Mouse (Mus musculus) monocyte, adult 2 months (primary cell): ENCODE results near the gene Gm12355.
A peak's percentile ranks its signal among the peaks of the same experiment; 100 is the strongest.
"Not testable (repeated sequence)": the region's sequence is repeated elsewhere in the genome, so short reads cannot be mapped to it uniquely, and the experiment has no call there.

Experiments
- DNase-seq, 2 experiments: peaks; one replicate each; pipeline ENCODE4 v3.0.0; 2022; ENCODE audit warnings: low spot score in 2 of 2, low read depth in 1 of 2

Gm12355 gene

DNA sequence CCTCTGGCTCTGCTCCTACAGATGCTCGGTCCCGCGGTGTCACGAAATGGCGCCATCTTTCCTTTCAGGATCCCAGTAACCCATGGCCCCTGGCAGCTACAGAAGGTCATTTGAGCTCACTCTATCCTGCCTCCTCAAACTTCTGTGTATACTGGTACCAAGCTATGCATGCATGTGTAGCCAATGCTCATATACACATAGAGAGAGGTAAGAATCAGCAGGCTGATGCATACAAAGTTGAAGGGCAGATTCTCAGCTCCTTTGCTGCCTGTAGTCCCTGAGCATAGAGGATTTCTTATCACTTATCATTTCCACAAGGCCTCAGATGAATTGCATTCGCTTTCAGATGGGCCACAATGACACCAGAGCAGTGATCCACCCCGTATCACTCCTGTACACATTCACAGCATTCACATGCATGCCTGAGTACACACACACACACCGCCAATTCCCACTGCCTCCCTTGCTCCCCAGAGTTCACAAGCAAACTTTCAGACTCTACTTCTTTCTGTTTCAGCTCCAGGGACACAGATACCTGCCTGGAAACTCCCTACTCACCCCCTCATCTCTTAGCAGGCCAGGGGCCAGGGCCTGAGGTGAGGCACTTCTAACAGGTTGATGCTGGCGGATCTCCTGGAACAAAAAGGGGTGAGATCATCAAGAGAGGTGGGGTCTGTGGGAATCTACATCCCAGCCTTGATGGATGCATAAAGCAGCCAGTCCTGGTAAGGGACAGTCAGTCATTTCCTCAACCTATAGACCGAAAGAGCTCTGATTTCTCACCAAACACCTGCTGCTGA is at the start of gene Gm12355, which contains the start of gene Gsdma3:
Gene Gm12355, minus strand, starts transcription at position 51 of the 800 bp plus-strand sequence.
Gene Gsdma3, plus strand, starts transcription at position 750 of the 800 bp plus-strand sequence.
- DNase-seq = no peak

DNA sequence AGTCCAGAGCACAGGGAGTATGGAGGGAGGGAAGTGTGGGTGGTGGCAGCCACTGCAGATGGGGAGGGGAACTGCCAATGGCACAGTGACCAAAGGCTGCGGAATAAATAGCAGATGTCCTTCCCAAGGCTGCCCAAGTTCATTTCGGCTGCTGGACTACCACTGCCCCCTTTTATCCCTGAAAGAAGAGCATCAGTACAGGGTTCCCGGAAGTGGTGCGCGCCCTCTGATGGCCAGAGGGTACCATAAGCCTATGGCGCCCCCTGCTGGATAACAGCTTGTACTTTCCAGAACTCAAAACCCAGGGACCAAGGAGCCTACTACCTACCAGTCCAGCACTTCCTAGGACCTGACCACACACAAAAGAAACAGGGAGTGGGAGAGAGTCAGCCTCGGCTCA is 47.7 kb upstream of the Gm12355 start:
- DNase-seq = peak in 1 of 2 experiments; percentile 45

GRCm38 (mm10) chr11:98672482-98672881 is 47.0 kb upstream of the Gm12355 start:
- no peak for DNase-seq

DNA sequence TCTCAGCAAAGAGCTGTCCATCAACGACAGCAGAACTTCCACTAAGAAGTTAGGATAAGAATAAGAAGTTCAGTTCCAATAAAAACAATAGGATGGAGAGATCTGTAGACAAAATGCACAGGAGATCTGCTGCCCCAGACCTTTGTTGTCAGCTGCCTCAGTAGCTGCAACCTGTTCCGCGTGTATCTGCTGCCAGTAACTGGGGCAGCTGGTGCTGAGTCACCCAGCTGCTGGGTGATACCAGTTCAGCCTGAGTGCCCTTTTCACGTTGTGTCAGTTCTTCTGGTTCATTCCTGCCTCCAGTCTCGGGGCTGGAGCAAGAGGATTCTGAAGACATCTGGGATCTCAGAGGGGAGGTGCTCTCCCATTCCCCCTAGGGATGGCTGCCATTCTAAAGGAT is 46.4 kb upstream of the Gm12355 start:
- no peak for DNase-seq

- no peak for DNase-seq
Measured at GRCm38 (mm10) chr11:98671284-98671815, 45.9 kb upstream of the Gm12355 start.

- no peak for DNase-seq
Measured at GRCm38 (mm10) chr11:98668984-98669383, 43.5 kb upstream of the Gm12355 start.

- no peak for DNase-seq
Measured at GRCm38 (mm10) chr11:98664091-98664490, 38.6 kb upstream of the Gm12355 start, which contains the start of gene Gsdma. TSS of gene Gsdma (plus strand) at chr11:98664351.

GRCm38 (mm10) chr11:98660517-98660916 is 35.1 kb upstream of the Gm12355 start:
- peak; percentile 37 to 50 for DNase-seq

DNA sequence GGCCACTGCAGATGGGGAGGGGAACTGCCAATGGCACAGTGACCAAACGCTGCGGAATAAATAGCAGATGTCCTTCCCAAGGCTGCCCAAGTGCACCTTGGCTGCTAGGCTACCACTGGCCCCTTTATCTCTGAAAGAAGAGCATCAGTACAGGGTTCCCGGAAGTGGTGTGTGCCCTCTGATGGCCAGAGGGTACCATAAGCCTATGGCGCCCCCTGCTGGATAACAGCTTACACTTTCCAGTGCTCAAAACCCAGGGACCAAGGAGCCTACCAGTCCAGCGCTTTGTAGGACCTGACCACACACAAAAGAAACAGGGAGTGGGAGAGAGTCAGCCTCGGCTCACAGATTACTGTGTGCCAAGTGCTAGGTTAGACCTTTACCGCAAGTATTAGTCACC is 29.6 kb upstream of the Gm12355 start:
- DNase-seq = peak in 1 of 2 experiments; percentile 25

DNA sequence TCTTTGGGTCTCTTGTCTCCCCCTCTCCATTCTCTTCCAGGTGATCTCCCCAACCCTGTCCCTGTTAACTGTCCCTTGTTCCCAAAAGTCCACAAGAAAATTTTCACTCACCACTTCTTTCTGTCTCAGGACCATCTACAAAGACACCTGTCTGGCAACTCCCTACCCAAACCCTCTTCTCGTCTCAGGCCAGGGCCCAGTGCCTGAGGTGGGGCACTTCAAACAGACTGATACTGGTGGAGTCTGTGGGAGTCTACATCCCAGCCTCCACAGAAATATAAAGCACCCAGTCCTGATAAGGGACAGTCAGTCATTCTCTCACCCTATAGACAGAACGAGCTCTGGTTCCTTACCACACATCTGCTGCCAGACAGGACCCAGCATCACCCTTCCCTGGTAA is 21.0 kb upstream of the Gm12355 start, which contains the start of gene Gsdma2:
Gene Gsdma2, plus strand, starts transcription at position 301 of the 400 bp plus-strand sequence.
- no peak for DNase-seq

DNA sequence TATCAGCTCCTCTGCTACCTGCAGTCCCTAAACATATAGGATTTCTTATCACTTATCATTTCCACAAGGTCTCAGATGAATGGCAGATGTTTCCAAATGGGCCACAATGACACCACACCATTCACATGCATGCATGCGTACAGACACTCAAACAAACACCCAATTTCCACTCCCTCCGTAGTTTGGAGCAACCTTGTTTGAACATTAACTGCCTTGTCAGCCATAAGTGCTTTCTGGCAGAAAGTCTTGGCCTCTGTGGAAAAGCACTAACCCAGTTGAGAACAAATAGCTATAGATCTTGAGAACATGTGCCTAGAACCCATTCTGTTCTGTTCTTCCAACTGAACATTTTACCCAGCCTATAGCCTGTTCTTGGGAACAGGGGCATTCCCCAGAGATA is 20.5 kb upstream of the Gm12355 start:
- DNase-seq = no peak

DNA sequence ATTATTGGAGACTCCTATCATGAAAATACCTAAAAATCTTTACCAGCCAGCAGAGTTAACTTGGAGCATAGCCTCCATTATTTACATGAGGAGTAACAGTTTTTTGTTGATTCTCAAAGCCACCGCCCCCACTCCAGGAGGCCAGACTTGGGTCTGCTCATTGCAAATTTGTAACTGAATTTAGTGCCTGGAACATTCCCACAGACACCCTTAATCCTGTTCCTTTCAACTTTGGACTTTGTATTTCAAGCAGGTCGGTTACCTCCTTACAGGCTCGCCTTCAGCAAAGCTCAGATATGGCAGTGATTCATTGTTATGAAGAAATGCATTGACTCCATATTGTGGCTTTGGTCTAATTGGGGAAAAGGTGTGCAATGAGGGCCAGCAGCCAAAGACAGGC is 19.3 kb upstream of the Gm12355 start:
- DNase-seq = no peak

DNA sequence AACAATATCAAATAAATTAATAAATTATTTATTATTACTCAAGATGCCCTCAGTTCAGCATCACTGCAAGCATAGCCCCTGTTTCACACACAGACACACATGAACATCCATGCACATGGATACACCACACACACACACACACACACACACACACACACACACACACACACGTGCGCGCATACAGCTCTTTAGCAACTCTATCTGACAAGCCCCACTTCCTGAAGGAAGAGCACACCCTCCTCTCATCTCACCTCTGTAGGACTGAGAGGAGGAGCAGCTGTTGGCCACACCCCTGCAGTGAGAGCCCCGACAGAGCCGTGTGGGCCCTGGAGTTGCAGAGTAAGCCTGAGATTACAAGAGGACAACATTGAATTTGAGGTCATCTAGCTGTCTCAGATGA is 14.6 kb upstream of the Gm12355 start:
- DNase-seq = no peak

- DNase-seq = no peak
Measured at GRCm38 (mm10) chr11:98637501-98637900, 12.0 kb upstream of the Gm12355 start.

DNA sequence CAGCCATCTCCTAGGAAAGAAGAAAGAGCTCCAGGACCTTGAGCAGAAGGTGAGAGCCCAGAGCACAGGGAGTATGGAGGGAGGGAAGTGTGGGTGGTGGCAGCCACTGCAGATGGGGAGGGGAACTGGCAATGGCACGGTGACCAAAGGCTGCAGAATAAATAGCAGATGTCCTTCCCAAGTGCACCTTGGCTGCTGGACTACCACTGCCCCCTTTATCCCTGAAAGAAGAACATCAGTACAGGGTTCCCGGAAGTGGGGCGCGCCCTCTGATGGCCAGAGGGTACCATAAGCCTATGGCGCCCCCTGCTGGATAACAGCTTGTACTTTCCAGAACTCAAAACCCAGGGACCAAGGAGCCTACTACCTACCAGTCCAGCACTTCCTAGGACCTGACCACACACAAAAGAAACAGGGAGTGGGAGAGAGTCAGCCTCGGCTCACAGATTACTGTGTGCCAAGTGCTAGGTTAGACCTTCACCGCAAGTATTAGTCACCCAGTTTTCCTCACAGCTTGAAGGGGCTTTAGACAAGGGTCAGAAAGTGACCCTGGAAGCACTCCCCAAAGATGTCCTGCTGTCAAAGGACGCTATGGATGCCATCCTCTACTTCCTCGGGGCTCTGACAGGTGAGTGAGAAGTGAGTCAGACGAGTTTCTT is 10.0 kb upstream of the Gm12355 start:
- not testable (repeated sequence) for DNase-seq

DNA sequence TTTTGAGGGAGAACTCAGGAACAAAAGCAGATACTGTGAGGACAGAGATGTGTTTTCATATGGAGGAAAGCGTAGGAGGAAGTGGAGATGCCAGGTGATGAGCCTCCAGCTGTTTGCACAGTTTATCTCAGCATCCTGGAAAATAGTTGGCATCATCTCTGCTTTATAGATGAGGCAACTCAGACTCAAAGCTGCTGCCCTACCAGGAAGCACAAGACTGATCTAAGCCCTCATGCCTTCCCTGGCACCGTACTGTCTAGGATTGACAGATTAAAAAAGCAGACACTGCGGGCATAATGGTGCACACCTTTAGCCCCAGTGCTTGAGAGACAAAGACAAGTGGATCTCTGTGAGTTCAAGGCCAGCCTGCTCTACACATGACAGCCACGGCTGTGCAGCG is 5.2 kb upstream of the Gm12355 start:
- DNase-seq = no peak

GRCm38 (mm10) chr11:98628706-98629105 is 3.2 kb upstream of the Gm12355 start:
- DNase-seq = no peak

DNA sequence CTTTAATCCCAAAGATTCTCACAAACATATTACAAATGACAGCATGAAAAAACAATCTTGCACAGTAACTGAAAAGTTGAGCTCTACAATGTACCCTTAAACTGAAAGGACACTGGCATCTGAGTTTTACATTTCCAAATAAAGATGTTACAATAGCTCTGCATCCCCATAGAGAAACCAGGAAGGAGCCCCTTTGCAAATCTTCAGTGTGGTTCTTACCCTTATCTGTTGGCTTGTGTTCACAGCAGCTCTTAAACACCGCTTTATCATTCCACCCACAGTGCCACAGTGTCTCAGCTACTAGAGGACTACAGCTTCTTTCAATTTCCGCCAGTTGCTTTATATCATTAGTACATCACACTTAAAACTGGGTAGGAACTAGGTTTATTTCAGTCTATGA is 1.1 kb downstream of the Gm12355 start:
- not testable (repeated sequence) for DNase-seq

GRCm38 (mm10) chr11:98623981-98624380 is 1.5 kb downstream of the Gm12355 start:
- DNase-seq = not testable (repeated sequence)

- no peak for DNase-seq
Measured at GRCm38 (mm10) chr11:98620791-98621190, 4.7 kb downstream of the Gm12355 start.

DNA sequence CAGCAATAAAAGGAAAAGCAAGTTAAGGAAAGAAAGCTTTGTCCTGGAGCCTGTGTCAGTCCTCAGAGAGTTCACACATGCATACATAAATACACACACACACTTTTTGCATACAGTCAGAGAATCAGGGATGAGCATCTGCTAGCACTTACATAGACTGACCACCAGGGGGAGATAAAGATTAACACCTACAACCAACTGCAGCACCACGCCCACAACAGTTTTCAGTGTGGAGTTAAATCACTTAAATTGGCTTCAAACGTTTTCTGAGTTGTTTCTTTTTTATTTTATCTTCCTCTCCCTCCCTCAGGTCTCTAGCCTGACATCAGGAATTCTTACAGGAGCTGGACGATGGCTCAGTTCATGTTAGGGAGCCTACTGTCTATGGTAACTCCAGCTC is 18.7 kb downstream of the Gm12355 start:
- DNase-seq = no peak

- DNase-seq = not testable (repeated sequence)
Measured at GRCm38 (mm10) chr11:98604911-98605310, 20.6 kb downstream of the Gm12355 start.
